Mouse (Mus musculus): ENCODE results near the gene Alk. TPM values are rescaled to one million over a fixed set of nuclear protein-coding genes. Genes with fewer than 3 reads are reported as not detected.

Alk gene
- total and polyA plus RNA-seq, 3 experiments = 0.05 TPM; not detected in 2

GRCm38 (mm10) chr17:71914541-71914940 lies 689.9 kb downstream of the Alk start:
- TF ChIP-seq TAL1 (conservative IDR thresholded peaks at IDR 0.05; ENCODE audit: low read depth, low read length) = no peak
- TF ChIP-seq GATA2 (IDR thresholded peaks at IDR 0.05; ENCODE audit: borderline replicate concordance, low read depth, low read length) = no peak
- no peak for TF ChIP-seq POLR2AphosphoS5 (IDR thresholded peaks at IDR 0.05; ENCODE audit: insufficient replicate concordance, low read depth, low read length)
- TF ChIP-seq CTCF (IDR thresholded peaks at IDR 0.05; ENCODE audit: low read depth, low read length) = no peak
- TF ChIP-seq GATA1 (IDR thresholded peaks at IDR 0.05; ENCODE audit: borderline replicate concordance, low read length) = no peak
- no peak for ATAC-seq (ENCODE audit: extremely low read depth, insufficient number of reproducible peaks, low FRiP score, poor library complexity, severe bottlenecking)
- H3K9me3 ChIP-seq (replicated peaks) = peaks cover 80% of the 10 kb centered on the region
- no peaks in the 10 kb centered on the region for H3K4me1 ChIP-seq (ENCODE audit: insufficient read depth, low read depth, low read length)
- no peaks in the 10 kb centered on the region for H3K27me3 ChIP-seq (ENCODE audit: insufficient read depth, low read length)
- no peaks in the 10 kb centered on the region for H3K36me3 ChIP-seq (replicated peaks)
- no peak overlapping the region for H3K4me3 ChIP-seq (ENCODE audit: low read depth, low read length)
- no peak for DNase-seq (ENCODE audit: low spot score)

- DNase-seq (ENCODE audit: low spot score) (no peak), ATAC-seq (ENCODE audit: extremely low read depth, insufficient number of reproducible peaks, low FRiP score, poor library complexity, severe bottlenecking) (no peak)
- Histone ChIP-seq H3K4me3 (ENCODE audit: low read depth, low read length) (no peak overlapping the region), H3K27me3 (ENCODE audit: insufficient read depth, low read length) (no peaks in the 10 kb centered on the region), H3K9me3 (replicated peaks) (peaks cover 80% of the 10 kb centered on the region), H3K4me1 (ENCODE audit: insufficient read depth, low read depth, low read length) (no peaks in the 10 kb centered on the region), H3K36me3 (replicated peaks) (no peaks in the 10 kb centered on the region)
- no peak for TF ChIP-seq TAL1 (conservative IDR thresholded peaks at IDR 0.05; ENCODE audit: low read depth, low read length)
- TF ChIP-seq CTCF (IDR thresholded peaks at IDR 0.05; ENCODE audit: low read depth, low read length) = no peak
- TF ChIP-seq GATA2 (IDR thresholded peaks at IDR 0.05; ENCODE audit: borderline replicate concordance, low read depth, low read length) = no peak
- TF ChIP-seq POLR2AphosphoS5 (IDR thresholded peaks at IDR 0.05; ENCODE audit: insufficient replicate concordance, low read depth, low read length) = no peak
- no peak for TF ChIP-seq GATA1 (IDR thresholded peaks at IDR 0.05; ENCODE audit: borderline replicate concordance, low read length)
Measured at GRCm38 (mm10) chr17:71913188-71913587, 691.2 kb downstream of the Alk start.

- Histone ChIP-seq H3K4me1 (ENCODE audit: insufficient read depth, low read depth, low read length) (no peaks in the 10 kb centered on the region), H3K4me3 (ENCODE audit: low read depth, low read length) (no peak overlapping the region), H3K9me3 (replicated peaks) (peaks cover 81% of the 10 kb centered on the region), H3K27me3 (ENCODE audit: insufficient read depth, low read length) (no peaks in the 10 kb centered on the region), H3K36me3 (replicated peaks) (no peaks in the 10 kb centered on the region)
- ATAC-seq (ENCODE audit: extremely low read depth, insufficient number of reproducible peaks, low FRiP score, poor library complexity, severe bottlenecking) = no peak
- DNase-seq (ENCODE audit: low spot score) = no peak
- TF ChIP-seq CTCF (IDR thresholded peaks at IDR 0.05; ENCODE audit: low read depth, low read length) (no peak), GATA1 (IDR thresholded peaks at IDR 0.05; ENCODE audit: borderline replicate concordance, low read length) (no peak), GATA2 (IDR thresholded peaks at IDR 0.05; ENCODE audit: borderline replicate concordance, low read depth, low read length) (no peak), POLR2AphosphoS5 (IDR thresholded peaks at IDR 0.05; ENCODE audit: insufficient replicate concordance, low read depth, low read length) (no peak), TAL1 (conservative IDR thresholded peaks at IDR 0.05; ENCODE audit: low read depth, low read length) (no peak)
Measured at GRCm38 (mm10) chr17:71909107-71909506, 695.3 kb downstream of the Alk start.

GRCm38 (mm10) chr17:71881369-71881768 lies 723.1 kb downstream of the Alk start:
- no peak for ATAC-seq (ENCODE audit: extremely low read depth, insufficient number of reproducible peaks, low FRiP score, poor library complexity, severe bottlenecking)
- H3K9me3 ChIP-seq (replicated peaks) = peaks cover 58% of the 10 kb centered on the region
- no peak for TF ChIP-seq POLR2AphosphoS5 (IDR thresholded peaks at IDR 0.05; ENCODE audit: insufficient replicate concordance, low read depth, low read length)
- TF ChIP-seq TAL1 (conservative IDR thresholded peaks at IDR 0.05; ENCODE audit: low read depth, low read length) = no peak
- no peak for TF ChIP-seq GATA1 (IDR thresholded peaks at IDR 0.05; ENCODE audit: borderline replicate concordance, low read length)
- TF ChIP-seq CTCF (IDR thresholded peaks at IDR 0.05; ENCODE audit: low read depth, low read length) = no peak
- TF ChIP-seq GATA2 (IDR thresholded peaks at IDR 0.05; ENCODE audit: borderline replicate concordance, low read depth, low read length) = no peak

GRCm38 (mm10) chr17:71875492-71875891 lies 728.9 kb downstream of the Alk start:
- TF ChIP-seq GATA1 (IDR thresholded peaks at IDR 0.05; ENCODE audit: borderline replicate concordance, low read length) = no peak
- TF ChIP-seq GATA2 (IDR thresholded peaks at IDR 0.05; ENCODE audit: borderline replicate concordance, low read depth, low read length) = no peak
- TF ChIP-seq CTCF (IDR thresholded peaks at IDR 0.05; ENCODE audit: low read depth, low read length) = no peak
- TF ChIP-seq TAL1 (conservative IDR thresholded peaks at IDR 0.05; ENCODE audit: low read depth, low read length) = no peak
- no peak for TF ChIP-seq POLR2AphosphoS5 (IDR thresholded peaks at IDR 0.05; ENCODE audit: insufficient replicate concordance, low read depth, low read length)
- Histone ChIP-seq H3K9me3 (replicated peaks) (peaks cover 59% of the 10 kb centered on the region), H3K4me1 (ENCODE audit: insufficient read depth, low read depth, low read length) (no peaks in the 10 kb centered on the region), H3K27me3 (ENCODE audit: insufficient read depth, low read length) (no peaks in the 10 kb centered on the region), H3K36me3 (replicated peaks) (no peaks in the 10 kb centered on the region), H3K4me3 (ENCODE audit: low read depth, low read length) (no peak overlapping the region)
- ATAC-seq (ENCODE audit: extremely low read depth, insufficient number of reproducible peaks, low FRiP score, poor library complexity, severe bottlenecking) (no peak), DNase-seq (ENCODE audit: low spot score) (no peak)

More at GRCm38 (mm10) chr17:71881369-71881768, 723.1 kb downstream of the Alk start:
- H3K4me3 ChIP-seq (ENCODE audit: low read depth, low read length) = no peak overlapping the region
- H3K4me1 ChIP-seq (ENCODE audit: insufficient read depth, low read depth, low read length) = no peaks in the 10 kb centered on the region
- DNase-seq (ENCODE audit: low spot score) = no peak
- H3K27me3 ChIP-seq (ENCODE audit: insufficient read depth, low read length) = no peaks in the 10 kb centered on the region
- H3K36me3 ChIP-seq (replicated peaks) = no peaks in the 10 kb centered on the region

- DNase-seq (ENCODE audit: low spot score) (no peak), ATAC-seq (ENCODE audit: extremely low read depth, insufficient number of reproducible peaks, low FRiP score, poor library complexity, severe bottlenecking) (no peak)
- H3K36me3 ChIP-seq (replicated peaks) = no peaks in the 10 kb centered on the region
- no peak for TF ChIP-seq TAL1 (conservative IDR thresholded peaks at IDR 0.05; ENCODE audit: low read depth, low read length)
- no peak for TF ChIP-seq POLR2AphosphoS5 (IDR thresholded peaks at IDR 0.05; ENCODE audit: insufficient replicate concordance, low read depth, low read length)
- no peak for TF ChIP-seq CTCF (IDR thresholded peaks at IDR 0.05; ENCODE audit: low read depth, low read length)
- TF ChIP-seq GATA1 (IDR thresholded peaks at IDR 0.05; ENCODE audit: borderline replicate concordance, low read length) = no peak
- no peak for TF ChIP-seq GATA2 (IDR thresholded peaks at IDR 0.05; ENCODE audit: borderline replicate concordance, low read depth, low read length)
- H3K27me3 ChIP-seq (ENCODE audit: insufficient read depth, low read length) = no peaks in the 10 kb centered on the region
- H3K4me3 ChIP-seq (ENCODE audit: low read depth, low read length) = no peak overlapping the region
- no peaks in the 10 kb centered on the region for H3K4me1 ChIP-seq (ENCODE audit: insufficient read depth, low read depth, low read length)
- peaks cover 60% of the 10 kb centered on the region for H3K9me3 ChIP-seq (replicated peaks)
Measured at GRCm38 (mm10) chr17:71874795-71875194, 729.6 kb downstream of the Alk start.

Data from G1E (cell line).